Mouse (Mus musculus) spleen, adult 18-20 months (tissue): ENCODE results near the gene Eya4.

Source experiments
- DNase-seq, 2 experiments: peaks; one replicate each; pipeline ENCODE4 v3.0.0; 2022; ENCODE audit warnings: mixed read lengths in 2 of 2

The Eya4 gene

DNA sequence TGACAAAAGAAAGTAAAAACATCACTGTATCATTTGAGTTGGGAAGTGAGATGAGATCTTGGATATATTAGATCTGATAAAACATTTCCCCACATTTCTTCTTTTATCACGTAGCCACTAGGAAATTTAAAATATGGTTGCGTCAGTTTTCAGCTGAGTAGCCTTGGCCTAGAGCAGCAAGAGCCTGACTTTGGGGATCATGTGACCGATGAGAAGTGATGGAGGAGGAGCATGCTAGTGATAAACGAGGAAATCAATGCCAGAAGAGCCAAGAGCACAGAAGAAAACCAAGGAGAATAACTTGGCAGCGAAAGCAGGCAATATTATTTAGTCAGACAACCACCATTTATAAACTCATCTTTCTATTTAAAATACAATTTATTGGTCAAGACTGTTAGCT lies 119.7 kb downstream of the Eya4 start:
- DNase-seq, result no peak

DNA sequence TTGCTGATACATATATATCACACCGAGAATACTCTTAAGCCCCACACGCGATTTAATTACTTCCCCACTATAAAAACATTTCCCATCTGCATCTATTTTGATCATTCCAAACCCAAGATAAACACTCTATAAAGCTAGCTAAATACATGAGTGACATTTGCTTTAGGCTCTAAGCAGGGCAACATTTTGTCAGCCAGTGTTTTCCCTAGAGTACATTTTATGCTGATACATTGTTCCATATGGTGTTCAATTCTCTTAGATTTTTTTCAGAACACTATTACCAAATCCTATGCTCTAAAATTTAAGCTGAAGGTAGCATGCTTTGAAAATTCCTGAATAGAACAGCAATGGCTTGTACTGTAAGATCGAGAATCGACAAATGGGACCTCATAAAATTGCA lies 127.2 kb downstream of the Eya4 start:
- no peak for DNase-seq

DNA sequence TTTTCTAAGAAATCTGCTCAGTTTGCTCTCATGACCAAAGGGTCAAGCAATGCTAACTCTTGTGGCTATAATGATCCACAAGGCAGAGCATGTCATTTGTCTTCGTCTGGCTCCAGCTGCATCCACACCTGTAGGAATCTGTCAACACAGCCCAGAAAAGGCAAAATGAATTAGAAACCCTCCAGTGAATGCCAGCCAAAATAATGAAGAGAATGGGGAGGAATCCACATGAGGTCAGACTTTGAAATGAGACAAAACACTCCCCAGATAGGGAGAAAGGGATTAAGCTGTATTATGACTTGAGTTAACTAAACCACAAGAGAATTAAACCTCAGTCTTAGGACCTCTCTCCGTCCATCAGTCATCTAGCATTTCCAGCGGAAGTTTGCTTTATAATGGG lies 130.2 kb downstream of the Eya4 start:
- no peak for DNase-seq

DNA sequence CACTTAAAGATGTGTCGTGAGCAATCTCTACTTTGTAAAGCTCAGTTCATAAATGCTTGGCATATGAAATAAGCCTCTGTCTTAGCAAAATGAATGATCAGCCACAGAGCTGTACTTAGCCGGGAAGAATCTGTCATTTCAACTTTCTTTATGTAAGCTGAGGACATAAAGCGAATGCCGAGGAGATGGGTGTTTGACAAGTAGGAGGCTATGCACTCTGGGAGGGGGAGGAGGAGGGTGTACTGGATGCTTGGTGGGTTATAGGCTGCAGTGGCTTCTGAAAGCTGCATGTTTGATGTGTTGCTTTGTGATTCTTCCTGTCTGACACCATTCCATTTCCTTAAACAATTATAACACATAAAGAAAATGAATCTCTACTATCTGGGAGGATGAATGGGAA lies 133.8 kb downstream of the Eya4 start:
- DNase-seq, result no peak

DNA sequence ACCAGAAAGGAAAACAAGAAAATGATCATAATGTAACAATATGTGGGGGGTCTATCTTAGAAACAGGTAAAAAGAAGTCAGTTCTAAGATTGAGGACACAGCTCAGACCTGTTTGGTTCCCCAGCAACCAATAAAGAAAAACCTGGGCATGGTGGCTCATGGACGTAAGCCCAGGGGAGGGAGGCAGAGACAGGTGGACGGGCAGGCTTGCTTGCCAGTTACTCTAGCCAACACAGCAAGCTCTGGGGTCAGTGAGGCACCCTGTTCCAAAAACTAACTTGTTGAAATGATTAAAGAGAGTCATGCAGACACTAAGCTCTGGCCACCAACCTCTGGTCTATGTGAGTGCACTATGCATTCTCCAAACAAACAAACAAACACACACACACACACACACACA lies 139.2 kb downstream of the Eya4 start:
- DNase-seq, result no peak

DNA sequence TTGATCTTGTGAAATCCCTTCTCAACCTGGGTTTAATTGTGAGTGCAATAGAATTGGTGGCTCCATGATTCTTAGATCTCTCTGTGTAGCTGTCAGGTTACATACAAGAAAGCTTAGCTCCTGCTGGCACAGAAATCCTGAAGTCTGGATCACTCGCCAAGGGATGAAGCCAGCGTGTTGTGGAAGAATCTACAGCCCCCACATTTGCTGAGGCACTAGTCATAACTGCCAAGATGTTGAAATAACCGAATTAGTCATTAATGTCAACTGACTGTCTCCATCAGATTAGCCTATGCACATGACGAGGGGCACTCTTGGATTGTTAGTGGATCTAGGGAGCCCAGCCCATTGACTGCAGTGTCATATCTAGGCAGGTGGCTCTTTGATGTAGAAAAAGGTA lies 146.7 kb downstream of the Eya4 start:
- no peak for DNase-seq

DNA sequence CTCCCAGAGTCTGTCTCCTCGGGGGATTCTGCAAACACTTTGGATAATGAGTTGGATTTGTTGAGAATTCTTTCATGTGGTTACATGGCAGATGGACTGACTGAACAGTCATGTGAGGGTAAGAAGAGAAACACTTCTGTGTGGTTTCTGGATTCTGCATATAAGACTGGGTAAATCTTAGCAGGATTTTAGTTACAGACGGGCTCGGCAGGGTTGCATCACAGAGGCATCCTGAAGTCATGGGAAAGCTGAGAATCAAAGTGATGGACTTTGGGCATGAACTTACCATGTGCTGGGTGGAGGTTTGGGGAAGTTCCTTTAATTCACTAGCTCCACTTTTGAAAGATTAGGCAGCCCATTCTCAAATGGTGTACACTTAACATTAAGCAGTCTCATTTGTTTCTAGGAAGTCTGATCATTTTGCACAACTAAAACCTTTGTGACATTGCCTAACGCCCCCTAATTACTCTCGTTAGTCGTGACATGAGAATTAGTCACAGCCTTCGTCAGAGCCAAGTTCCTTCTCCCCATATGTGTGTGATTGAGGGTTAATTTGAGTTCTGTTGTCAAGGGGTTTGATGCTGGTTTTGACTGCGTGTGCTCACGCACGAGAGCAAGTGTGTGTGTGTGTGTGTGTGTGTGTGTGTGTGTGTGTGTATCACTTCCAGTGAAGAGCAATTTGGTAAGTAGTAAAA lies 147.3 kb downstream of the Eya4 start:
- no peak for DNase-seq

DNA sequence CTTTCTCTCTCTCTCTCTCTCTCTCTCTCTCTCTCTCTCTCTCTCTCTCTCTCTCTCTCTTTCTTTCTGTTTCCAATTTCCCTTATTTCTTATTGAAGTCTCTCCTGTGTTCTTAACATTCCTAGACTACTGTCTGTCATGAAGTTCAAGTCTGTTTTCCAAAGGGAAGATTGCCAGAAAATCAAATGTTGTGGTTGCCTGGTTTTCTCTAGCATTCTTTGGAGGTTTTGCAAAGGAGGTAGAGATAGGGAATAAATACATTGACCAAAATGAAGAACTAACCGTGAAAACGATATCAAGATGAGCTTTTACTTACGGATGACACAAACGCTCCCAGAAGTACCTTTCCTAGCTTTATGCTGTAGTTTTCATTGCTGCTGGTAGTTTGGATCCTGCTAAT lies 148.0 kb downstream of the Eya4 start:
- DNase-seq, result no peak

DNA sequence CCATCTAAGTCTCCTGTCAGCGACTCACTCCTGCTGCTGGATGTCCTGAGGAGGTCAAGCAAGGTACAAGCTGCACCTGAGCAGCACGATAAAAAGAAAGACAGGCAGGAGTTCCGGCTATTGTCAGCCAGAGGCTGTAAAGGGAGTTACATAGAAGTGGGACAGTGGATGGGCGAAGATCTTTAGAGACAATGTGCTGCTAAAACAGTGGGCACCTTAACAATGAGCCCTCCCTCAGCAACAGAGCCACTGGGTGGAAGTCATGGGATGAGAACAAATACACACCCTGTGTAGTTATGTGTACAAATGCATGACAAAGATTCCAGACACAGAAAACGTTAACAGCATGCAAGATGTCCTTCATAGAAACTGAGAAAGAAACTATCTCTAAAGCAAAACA lies 152.3 kb downstream of the Eya4 start:
- DNase-seq, result no peak

DNA sequence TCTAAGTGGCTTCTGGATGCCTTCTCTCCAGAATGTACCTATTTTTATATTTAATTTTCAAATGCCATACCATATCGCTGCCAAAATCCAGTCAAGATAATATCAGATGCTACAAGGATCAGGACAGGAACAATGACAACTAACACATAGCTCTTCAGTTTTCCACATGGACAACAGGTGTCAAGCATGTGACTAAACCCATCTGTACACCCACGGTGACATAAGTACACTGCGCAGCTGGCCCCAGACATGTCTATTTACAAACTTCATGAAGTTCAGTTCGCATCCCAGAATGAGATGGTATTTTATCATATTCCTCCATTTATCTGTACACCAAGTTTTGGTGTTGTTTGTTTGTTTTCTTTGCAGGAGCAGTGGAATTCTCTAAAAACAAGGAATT lies 154.2 kb downstream of the Eya4 start:
- DNase-seq, result no peak

DNA sequence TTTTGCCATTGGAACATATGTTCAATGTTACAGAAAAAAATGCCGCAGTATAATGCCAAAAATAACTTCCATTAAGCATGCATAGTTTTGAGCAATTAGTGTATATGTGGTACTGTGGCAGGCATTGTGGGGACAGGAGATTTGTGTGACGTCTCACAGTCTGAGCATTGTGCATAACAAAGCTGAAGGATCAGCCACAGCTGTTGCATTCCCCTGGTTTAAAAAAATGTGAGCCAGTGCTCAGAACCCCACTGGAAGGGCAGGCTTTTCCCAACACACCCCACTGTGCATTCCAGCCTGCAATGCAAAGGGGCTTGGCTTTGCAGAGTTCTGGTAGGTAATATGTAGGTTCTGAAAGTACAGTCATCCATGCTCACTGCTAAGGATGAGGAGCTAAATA lies 155.2 kb downstream of the Eya4 start:
- no peak for DNase-seq

DNA sequence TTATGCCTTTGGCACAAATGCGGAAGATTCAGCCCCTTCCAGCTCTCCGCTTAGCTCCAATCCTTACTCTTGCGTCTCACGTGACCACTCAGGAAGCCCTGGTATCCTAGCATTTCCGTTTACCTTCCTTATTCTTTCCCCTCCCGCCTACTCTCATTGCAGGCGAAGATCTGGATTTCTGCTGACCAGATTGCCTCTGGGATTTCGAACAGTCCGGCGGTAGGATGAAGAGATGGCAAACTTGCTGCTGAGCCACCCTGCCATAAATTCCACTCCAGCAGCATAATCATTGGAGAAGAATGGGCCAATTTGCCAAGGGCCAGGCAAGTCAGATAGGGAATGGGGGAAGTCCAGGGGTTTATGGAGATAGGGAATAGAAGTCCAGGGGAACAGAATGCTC lies 160.8 kb downstream of the Eya4 start:
- no peak for DNase-seq

DNA sequence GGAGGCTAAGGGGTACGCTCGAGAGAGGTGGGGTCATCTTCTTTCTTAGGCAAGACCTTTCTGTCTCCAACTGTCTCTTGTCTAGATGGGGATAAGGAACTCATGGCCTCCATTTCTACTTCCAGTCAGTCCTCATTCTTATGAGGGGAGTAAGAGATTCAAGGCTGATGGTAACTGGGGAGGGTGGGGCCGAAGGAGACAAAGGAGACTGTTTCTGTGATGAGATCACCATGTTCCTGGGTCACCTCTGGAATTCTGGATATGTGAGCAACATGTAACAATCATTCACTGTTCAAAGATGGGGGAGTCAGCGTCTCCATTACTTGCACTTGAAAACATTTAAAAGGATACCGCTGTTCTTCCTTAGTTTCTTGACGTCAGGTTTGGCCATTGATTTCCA lies 165.2 kb downstream of the Eya4 start:
- DNase-seq, result no peak

DNA sequence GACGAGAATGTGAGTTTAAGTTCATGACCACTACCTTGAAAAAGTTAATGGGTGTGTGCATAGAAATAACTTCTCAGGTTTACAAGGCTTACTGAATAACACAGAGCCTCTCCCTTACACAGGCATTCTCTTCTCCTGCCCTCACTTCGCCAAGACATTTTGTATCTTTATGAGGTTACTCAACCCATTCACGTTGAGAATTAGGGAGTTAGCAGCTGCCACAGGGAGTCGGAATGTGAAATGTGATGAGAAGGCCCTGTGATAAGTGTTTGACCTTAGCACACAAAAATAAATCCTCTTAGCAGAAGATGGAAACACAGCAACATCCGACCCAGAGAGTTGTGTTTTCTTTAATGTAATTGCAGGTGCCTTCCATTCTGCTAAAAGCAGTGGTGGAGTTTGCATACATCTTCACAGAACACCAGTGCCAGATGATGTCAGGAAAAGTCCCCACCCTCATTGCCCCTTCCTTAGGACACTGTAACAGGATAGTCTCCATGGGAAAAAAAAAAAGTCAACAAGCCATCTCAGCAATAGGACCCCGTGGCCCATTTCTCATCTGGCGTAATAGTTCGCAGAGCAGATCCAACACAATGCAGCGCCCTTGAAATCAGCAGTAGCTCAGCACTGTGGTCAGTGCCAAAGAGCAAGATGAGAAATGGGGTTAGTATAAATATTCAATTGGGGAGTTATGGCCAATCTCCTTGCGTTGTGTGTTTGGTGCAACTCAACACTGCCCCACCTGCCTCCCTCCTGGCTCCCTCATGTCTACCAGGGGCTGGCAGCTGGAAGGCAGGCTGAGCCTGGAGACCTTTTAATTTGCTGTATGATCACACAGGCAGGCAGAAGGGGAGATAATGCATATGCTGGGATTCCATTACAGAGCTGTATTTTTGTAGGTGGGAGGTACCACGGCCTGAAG lies 168.8 kb downstream of the Eya4 start:
- no peak for DNase-seq

DNA sequence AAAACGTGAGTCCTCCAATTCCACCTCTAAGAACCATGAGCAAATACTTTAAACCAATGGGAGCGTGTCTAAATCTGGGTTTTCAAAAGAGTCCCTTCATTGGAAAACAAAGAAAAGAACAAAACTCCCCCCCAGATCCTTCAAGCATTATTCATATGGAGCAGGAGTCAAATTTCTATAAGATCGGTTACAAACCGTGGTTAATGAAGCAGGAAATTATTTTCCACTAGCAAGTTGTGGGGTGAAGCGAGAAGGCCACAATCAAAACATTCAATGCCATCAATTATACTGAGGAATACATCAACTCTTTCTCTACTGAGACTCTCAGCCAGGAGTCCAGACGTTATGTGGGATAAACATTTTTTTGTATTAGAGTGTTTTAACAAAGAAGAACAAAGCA lies 171.3 kb downstream of the Eya4 start:
- DNase-seq, result no peak

DNA sequence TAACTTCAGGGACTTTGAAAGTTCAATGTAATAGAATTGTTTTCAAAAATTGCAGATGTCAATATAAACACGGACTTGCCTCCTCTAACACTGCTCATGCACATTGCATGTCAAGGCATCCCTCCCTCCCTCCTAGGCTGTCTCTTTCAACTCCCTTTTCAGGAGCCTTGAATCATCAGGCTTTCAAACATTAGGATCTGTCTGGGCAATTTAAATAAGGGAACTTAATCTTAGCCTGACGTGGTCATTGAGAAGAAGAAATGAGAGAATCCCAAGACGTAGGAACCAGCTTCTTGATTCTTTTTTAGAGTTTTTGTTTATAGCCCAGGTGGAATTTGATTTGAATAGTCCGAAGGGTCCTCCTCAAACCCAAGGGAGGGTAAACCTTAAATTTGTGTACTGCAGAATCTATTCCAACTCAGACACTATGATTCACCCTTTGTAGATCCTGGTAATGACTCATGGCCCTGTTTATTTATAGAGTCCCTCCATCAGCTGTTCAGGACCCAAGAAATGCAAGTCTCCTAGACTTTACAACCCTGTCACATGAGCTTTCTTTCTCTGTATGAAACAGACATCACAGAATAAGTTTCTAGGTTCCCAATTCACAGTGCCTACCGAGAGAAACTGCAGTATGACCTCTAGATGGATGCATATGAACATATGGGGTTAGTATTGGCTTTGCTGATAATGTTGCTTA lies 173.1 kb downstream of the Eya4 start:
- no peak for DNase-seq

DNA sequence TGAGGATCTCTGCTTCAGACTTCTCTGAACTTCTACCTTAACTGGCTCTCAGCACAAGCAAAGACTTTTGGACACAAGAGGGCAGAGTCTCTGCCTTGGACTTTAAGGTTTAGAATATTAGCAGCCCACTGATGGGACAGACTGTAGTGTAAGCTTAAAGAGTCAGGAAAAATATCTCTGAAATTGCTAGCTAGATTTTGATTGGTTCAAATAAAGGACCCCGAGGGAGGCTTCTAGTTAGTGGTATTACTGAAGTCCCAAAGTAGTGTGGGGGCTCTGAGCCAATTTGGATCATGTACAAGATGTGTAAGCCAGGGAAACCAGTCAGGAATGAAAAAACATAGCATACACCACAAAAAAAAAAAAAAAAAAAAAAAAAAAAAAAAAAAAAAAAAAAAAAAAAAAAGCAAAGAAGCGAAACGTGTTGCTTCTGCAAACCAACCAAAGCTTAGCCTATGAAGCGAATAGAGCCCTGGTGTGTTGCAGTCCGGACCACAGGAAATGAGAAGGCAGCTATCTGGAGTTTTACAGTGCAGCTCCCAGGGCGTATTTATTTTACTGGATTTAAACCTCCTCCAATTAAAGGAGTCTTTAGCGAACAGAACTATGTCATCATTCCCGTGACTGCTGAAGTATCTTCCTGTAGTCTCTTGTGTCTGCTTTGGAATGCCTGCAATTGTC lies 173.8 kb downstream of the Eya4 start:
- DNase-seq, result no peak

DNA sequence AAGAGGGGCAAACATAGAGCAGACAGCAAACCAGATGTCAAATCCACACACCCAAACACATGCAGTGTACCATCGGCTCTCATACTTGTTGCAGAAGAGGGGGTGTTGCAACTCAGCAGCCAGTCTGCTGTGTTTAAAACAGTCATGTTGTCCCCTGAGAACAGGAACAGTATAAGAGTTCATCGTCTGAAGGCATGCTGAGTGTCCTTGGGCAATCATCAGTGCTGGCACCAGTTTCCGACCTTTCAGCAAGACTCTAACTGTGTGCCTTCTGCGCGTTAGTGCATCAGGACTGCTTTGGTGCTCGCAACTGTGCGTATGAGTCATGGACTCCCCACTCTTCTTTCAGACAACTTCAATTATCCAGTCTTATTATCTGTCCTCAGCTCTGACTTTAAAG lies 179.0 kb downstream of the Eya4 start:
- DNase-seq, result no peak

DNA sequence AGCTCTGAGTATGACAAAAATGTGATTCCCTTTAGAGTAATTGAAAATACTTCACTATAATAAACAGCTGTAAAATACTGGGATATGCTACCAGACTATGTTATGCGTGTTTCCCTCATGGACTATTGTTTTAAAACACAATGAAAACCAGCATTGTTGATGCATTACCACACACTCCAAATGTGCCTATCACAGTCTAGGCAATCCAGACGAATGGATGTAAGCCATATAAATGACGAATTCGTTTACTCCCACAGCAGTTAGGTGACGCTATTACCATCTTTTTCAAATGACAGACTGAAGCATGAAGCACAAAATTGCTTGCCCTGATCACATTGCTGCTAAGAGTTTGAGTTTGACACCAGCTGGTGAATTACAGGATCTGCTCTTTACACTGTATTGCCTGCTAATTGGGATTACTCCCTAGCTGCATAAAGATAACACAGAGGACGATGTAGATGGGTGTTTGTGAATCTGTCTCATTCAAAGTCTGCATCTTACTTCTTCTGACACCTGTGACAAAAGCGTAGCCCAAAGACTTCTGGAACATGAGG lies 185.4 kb downstream of the Eya4 start:
- DNase-seq, result no peak

DNA sequence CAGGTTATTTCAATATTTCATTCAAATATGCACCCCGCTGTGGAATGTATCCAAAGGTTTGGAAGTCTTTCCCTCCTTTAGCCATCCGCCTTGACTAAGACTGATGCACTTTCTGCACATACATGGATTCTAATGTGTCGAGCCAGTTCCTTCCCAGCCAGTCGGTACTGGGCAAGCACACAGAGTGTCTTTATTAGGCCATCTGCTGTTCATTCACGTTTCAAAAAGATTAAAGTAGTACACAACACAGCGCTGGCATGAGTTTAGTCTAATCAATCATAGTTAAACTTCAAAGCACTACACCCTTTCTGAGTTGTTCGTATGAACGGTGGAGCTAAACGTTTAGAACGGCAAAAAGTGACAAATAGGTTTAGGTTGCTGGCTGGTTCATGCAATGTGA lies 190.7 kb downstream of the Eya4 start:
- no peak for DNase-seq

DNA sequence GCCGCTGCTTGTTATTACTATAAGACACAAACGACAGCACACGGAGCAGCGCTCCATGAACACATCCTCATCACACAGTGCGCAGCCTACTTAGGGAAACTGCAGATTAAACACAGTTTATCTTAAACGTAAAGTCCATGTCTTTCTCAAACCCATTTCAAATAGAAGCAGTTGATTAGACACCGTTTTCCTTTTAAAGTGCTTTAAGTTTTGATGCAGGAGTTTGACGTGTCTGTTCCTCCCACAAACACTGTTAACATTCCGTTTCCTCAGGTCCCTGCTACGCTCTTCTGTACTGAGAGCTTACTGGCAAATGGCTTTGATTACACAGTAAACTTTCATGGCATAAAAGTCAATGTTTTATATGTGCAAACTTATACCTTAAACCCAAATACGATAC lies 191.4 kb downstream of the Eya4 start:
- DNase-seq, result no peak

DNA sequence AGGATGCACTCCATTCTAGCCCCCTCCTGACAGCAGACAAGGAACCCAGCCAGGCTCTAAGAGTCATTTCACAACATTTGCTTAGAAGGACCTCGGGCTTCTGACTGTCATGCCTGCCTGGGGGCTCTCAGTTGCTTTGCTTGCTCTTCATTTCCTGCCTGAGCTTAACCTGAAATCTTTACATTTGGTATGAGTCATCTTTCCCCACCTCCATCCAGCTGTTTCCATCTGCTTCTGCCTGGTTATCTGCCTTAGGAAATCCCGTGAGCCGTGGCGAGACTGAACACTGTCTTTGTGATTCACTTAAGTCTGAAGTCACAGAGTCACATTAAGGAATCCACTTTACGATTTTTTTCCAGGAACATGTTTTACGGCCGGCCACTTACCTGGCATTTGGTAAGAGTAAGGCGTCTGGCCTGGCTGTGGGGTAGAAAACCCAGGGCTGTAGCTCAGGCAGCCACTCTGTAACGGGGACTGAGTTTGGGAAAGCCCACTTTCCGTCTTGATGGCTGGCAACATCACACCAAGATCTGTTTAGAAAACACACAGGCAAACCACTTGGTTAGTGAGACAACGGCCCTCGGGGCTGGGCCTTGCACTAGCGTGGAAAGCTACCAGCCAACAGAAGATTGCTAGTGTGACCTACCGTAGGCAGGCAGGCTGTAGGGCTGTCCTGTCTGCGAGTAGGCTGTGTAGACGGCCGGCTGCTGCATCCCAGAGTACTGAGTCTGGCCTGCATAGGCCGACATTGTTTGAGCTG lies 193.5 kb downstream of the Eya4 start:
- DNase-seq, result no peak
